Mouse (Mus musculus) brain, embryonic 14.5 days (tissue): ENCODE results near the gene Stk24. TPM values are rescaled to one million over a fixed set of nuclear protein-coding genes. Genes with fewer than 3 reads are reported as not detected.

Source experiments
- DNase-seq: peaks from one replicate; pipeline ENCODE4 v3.0.0-alpha.2; 2011; ENCODE audit warnings: low read depth
- CTCF ChIP-seq: fragments of 200-500 bp; IDR thresholded peaks from 2 replicates; pipeline ENCODE4 v1.5.1; 2012; ENCODE audit warnings: inconsistent platforms, mild to moderate bottlenecking, moderate library complexity, borderline replicate concordance; ENCODE audit not compliant: insufficient read depth, insufficient read length; ENCODE audit errors: extremely low read depth
- POLR2A ChIP-seq: fragments of 200-500 bp; IDR thresholded peaks from 2 replicates; pipeline ENCODE4 v1.6.1; 2012; ENCODE audit warnings: mild to moderate bottlenecking, inconsistent platforms, borderline replicate concordance; ENCODE audit not compliant: poor library complexity, insufficient read depth, insufficient read length, severe bottlenecking; ENCODE audit errors: extremely low read depth
- polyA plus RNA-seq: library from polyadenylated mRNA; depleted of rRNA; stranded (reverse); fragments of >200 nt; gene quantifications from 2 replicates; pipeline ENCODE4 v1.2.3, GENCODE M21; 2012; rRNA removed

The Stk24 gene
- polyA plus RNA-seq, 1 experiment = 29.7 TPM

- no peak for DNase-seq
- TF ChIP-seq POLR2A (no peak), CTCF (no peak)
Measured at GRCm38 (mm10) chr14:121251099-121251498, 128.7 kb downstream of the Stk24 start.

- TF ChIP-seq CTCF = no peak
- TF ChIP-seq POLR2A = no peak
- no peak for DNase-seq
Measured at GRCm38 (mm10) chr14:121248346-121248745, 131.5 kb downstream of the Stk24 start.

- TF ChIP-seq POLR2A (no peak), CTCF (no peak)
- DNase-seq = no peak
Measured at GRCm38 (mm10) chr14:121247287-121247686, 132.5 kb downstream of the Stk24 start.

GRCm38 (mm10) chr14:121246048-121246731, 133.6 kb downstream of the Stk24 start:
- TF ChIP-seq CTCF = no peak
- no peak for TF ChIP-seq POLR2A
- DNase-seq = no peak

GRCm38 (mm10) chr14:121244104-121244503, 135.7 kb downstream of the Stk24 start:
- no peak for TF ChIP-seq POLR2A
- TF ChIP-seq CTCF = no peak
- no peak for DNase-seq

GRCm38 (mm10) chr14:121239386-121239785, 140.4 kb downstream of the Stk24 start:
- DNase-seq = no peak
- TF ChIP-seq POLR2A (no peak), CTCF (no peak)

GRCm38 (mm10) chr14:121238727-121239126, 141.1 kb downstream of the Stk24 start:
- DNase-seq = no peak
- TF ChIP-seq CTCF = no peak
- TF ChIP-seq POLR2A = no peak

- TF ChIP-seq CTCF (no peak), POLR2A (no peak)
- no peak for DNase-seq
Measured at GRCm38 (mm10) chr14:121236736-121237135, 143.1 kb downstream of the Stk24 start.

Other genes starting within 250 kb of the Stk24 start
- gene Slc15a1, start 125.2 kb upstream of the Stk24 start, polyA plus RNA-seq = 0.03 and 0.07 TPM in 2 replicates